Mouse (Mus musculus) MEL (cell line): ENCODE results near the gene Gm5431. TPM values are rescaled to one million over a fixed set of nuclear protein-coding genes. Genes with fewer than 3 reads are reported as not detected.

ENCODE experiments used
- DNase-seq: peaks from one replicate; pipeline ENCODE4 v3.0.0; 2011; ENCODE audit warnings: low read depth, low spot score
- H3K27ac ChIP-seq: 2 replicates; pipeline ENCODE4 v1.5.1; 2012; ENCODE audit warnings: low read depth, mild to moderate bottlenecking, control low read depth, low read length, moderate library complexity; ENCODE audit not compliant: control insufficient read depth
- H3K27me3 ChIP-seq, 2 experiments: fragments of 150-350 bp in 1 of 2; sonication (generic) in 1 of 2; 2 replicates each; pipeline ENCODE4 v1.6.1; 2012; ENCODE audit warnings: low read length in 2 of 2, mild to moderate bottlenecking in 2 of 2, improper control_type of control experiment in 1 of 2, moderate library complexity in 1 of 2; ENCODE audit not compliant: insufficient read depth in 2 of 2, control insufficient read depth in 1 of 2
- H3K36me3 ChIP-seq, 2 experiments: 2 replicates each; pipeline ENCODE4 v1.6.1; 2012 to 2014; ENCODE audit warnings: low read length in 2 of 2, improper control_type of control experiment in 1 of 2, inconsistent platforms in 1 of 2, mild to moderate bottlenecking in 1 of 2; ENCODE audit not compliant: insufficient read depth in 2 of 2, control insufficient read depth in 1 of 2
- H3K4me1 ChIP-seq, 2 experiments: fragments of 150-350 bp in 1 of 2; sonication (generic) in 1 of 2; 2 replicates each; pipeline ENCODE4 v1.6.1; 2012; ENCODE audit warnings: low read length in 2 of 2, improper control_type of control experiment in 1 of 2, mild to moderate bottlenecking in 1 of 2; ENCODE audit not compliant: insufficient read depth in 2 of 2, control insufficient read depth in 1 of 2
- H3K4me3 ChIP-seq, 2 experiments: fragments of 150-350 bp in 1 of 2; sonication (generic) in 1 of 2; 2 replicates each; pipeline ENCODE4 v1.5.1; 2012; ENCODE audit warnings: low read depth in 2 of 2, low read length in 2 of 2, mild to moderate bottlenecking in 2 of 2, moderate library complexity in 2 of 2, control low read depth in 1 of 2, improper control_type of control experiment in 1 of 2; ENCODE audit not compliant: control insufficient read depth in 1 of 2, insufficient read depth in 1 of 2
- H3K79me2 ChIP-seq: 2 replicates; pipeline ENCODE4 v1.6.1; 2012; ENCODE audit warnings: mild to moderate bottlenecking, low read length, moderate library complexity; ENCODE audit not compliant: control insufficient read depth, poor library complexity, insufficient read depth
- H3K9ac ChIP-seq: 2 replicates; pipeline ENCODE4 v1.6.1; 2012; ENCODE audit warnings: low read depth, mild to moderate bottlenecking, control low read depth, low read length, moderate library complexity; ENCODE audit not compliant: control insufficient read depth, poor library complexity, severe bottlenecking
- H3K9me3 ChIP-seq: fragments of 150-350 bp; sonication (generic); replicated peaks from 2 replicates; pipeline ENCODE4 v1.6.1; 2012; ENCODE audit warnings: mild to moderate bottlenecking, low read length, improper control_type of control experiment, moderate library complexity; ENCODE audit not compliant: insufficient read depth
- BHLHE40 ChIP-seq: IDR thresholded peaks from 2 replicates; pipeline ENCODE4 v1.6.1; 2012; ENCODE audit warnings: low read depth, mild to moderate bottlenecking, inconsistent platforms, low read length, improper control_type of control experiment, borderline replicate concordance
- CHD1 ChIP-seq: IDR thresholded peaks from 2 replicates; pipeline ENCODE4 v1.6.1; 2012; ENCODE audit warnings: low read depth, mild to moderate bottlenecking, inconsistent platforms, low read length, improper control_type of control experiment
- CTCF ChIP-seq, 3 experiments: IDR thresholded peaks in 2 of 3; conservative IDR thresholded peaks in 1 of 3; 2 replicates each; pipeline ENCODE4 v1.5.1; 2011 to 2012; ENCODE audit warnings: low read length in 3 of 3, low read depth in 2 of 3, mild to moderate bottlenecking in 2 of 3, improper control_type of control experiment in 1 of 3, inconsistent platforms in 1 of 3, mixed read lengths in 1 of 3, moderate library complexity in 1 of 3; ENCODE audit not compliant: control insufficient read depth in 1 of 3, insufficient read depth in 1 of 3, poor library complexity in 1 of 3, severe bottlenecking in 1 of 3
- E2F4 ChIP-seq: IDR thresholded peaks from 2 replicates; pipeline ENCODE4 v1.6.1; 2011; ENCODE audit warnings: low read depth, low read length, improper control_type of control experiment, borderline replicate concordance
- EP300 ChIP-seq, 2 experiments: IDR thresholded peaks; 2 replicates each; pipeline ENCODE4 v1.6.1; 2011; ENCODE audit warnings: improper control_type of control experiment in 2 of 2, low read length in 2 of 2, low read depth in 1 of 2, mild to moderate bottlenecking in 1 of 2
- ETS1 ChIP-seq: IDR thresholded peaks from 2 replicates; pipeline ENCODE4 v1.6.1; 2012; ENCODE audit warnings: low read depth, mild to moderate bottlenecking, inconsistent platforms, low read length, improper control_type of control experiment, moderate library complexity
- GATA1 ChIP-seq: IDR thresholded peaks from 2 replicates; pipeline ENCODE4 v1.6.1; 2011; ENCODE audit warnings: low read depth, low read length, improper control_type of control experiment
- HCFC1 ChIP-seq: IDR thresholded peaks from 2 replicates; pipeline ENCODE4 v1.6.1; 2012; ENCODE audit warnings: low read depth, mild to moderate bottlenecking, inconsistent platforms, low read length, improper control_type of control experiment, moderate library complexity
- JUND ChIP-seq: IDR thresholded peaks from 2 replicates; pipeline ENCODE4 v1.6.1; 2011; ENCODE audit warnings: low read depth, mild to moderate bottlenecking, improper control_type of control experiment, low read length
- MAFK ChIP-seq: IDR thresholded peaks from 2 replicates; pipeline ENCODE4 v1.6.1; 2011; ENCODE audit warnings: low read depth, mild to moderate bottlenecking, low read length, improper control_type of control experiment, borderline replicate concordance
- MAX ChIP-seq: IDR thresholded peaks from 2 replicates; pipeline ENCODE4 v1.6.1; 2011; ENCODE audit warnings: low read length, improper control_type of control experiment
- MAZ ChIP-seq: IDR thresholded peaks from 2 replicates; pipeline ENCODE4 v1.6.1; 2012; ENCODE audit warnings: low read depth, mild to moderate bottlenecking, inconsistent platforms, low read length, improper control_type of control experiment
- MEF2A ChIP-seq: IDR thresholded peaks from 2 replicates; pipeline ENCODE4 v1.6.1; 2014; ENCODE audit warnings: low read depth, mild to moderate bottlenecking, inconsistent platforms, low read length, improper control_type of control experiment; ENCODE audit not compliant: poor library complexity, insufficient replicate concordance, severe bottlenecking; ENCODE audit errors: extremely low read depth
- MXI1 ChIP-seq: IDR thresholded peaks from 2 replicates; pipeline ENCODE4 v1.6.1; 2011; ENCODE audit warnings: mild to moderate bottlenecking, low read depth, low read length, improper control_type of control experiment
- MYB ChIP-seq: IDR thresholded peaks from 2 replicates; pipeline ENCODE4 v1.6.1; 2011; ENCODE audit warnings: mild to moderate bottlenecking, low read depth, low read length, improper control_type of control experiment
- MYC ChIP-seq: IDR thresholded peaks from 2 replicates; pipeline ENCODE4 v1.6.1; 2011; ENCODE audit warnings: low read depth, mild to moderate bottlenecking, low read length, improper control_type of control experiment, moderate library complexity
- NELFE ChIP-seq: IDR thresholded peaks from 2 replicates; pipeline ENCODE4 v1.6.1; 2011; ENCODE audit warnings: low read depth, low read length, improper control_type of control experiment
- POLR2AphosphoS5 ChIP-seq: IDR thresholded peaks from 2 replicates; pipeline ENCODE4 v1.6.1; 2012; ENCODE audit warnings: low read depth, borderline replicate concordance, mild to moderate bottlenecking, inconsistent platforms, low read length, moderate library complexity, mixed read lengths
- RCOR1 ChIP-seq: IDR thresholded peaks from 2 replicates; pipeline ENCODE4 v1.6.1; 2012; ENCODE audit warnings: low read depth, mild to moderate bottlenecking, inconsistent platforms, low read length, improper control_type of control experiment
- SIN3A ChIP-seq: IDR thresholded peaks from 2 replicates; pipeline ENCODE4 v1.6.1; 2012; ENCODE audit warnings: low read length, improper control_type of control experiment, inconsistent platforms
- SMC3 ChIP-seq: IDR thresholded peaks from 2 replicates; pipeline ENCODE4 v1.6.1; 2011; ENCODE audit warnings: low read depth, low read length, improper control_type of control experiment
- TBP ChIP-seq: IDR thresholded peaks from 2 replicates; pipeline ENCODE4 v1.8.0; 2011; ENCODE audit warnings: low read depth, low read length, improper control_type of control experiment
- TCF12 ChIP-seq: IDR thresholded peaks from 2 replicates; pipeline ENCODE4 v1.6.1; 2014; ENCODE audit warnings: low read depth, mild to moderate bottlenecking, inconsistent platforms, low read length, improper control_type of control experiment, moderate library complexity
- UBTF ChIP-seq: IDR thresholded peaks from 2 replicates; pipeline ENCODE4 v1.6.1; 2012; ENCODE audit warnings: low read depth, mild to moderate bottlenecking, inconsistent platforms, low read length, improper control_type of control experiment, moderate library complexity, borderline replicate concordance; ENCODE audit not compliant: insufficient read depth
- USF1 ChIP-seq: IDR thresholded peaks from 2 replicates; pipeline ENCODE4 v1.6.1; 2014; ENCODE audit warnings: low read depth, mild to moderate bottlenecking, inconsistent platforms, low read length, improper control_type of control experiment, moderate library complexity
- ZC3H11A ChIP-seq: IDR thresholded peaks from 2 replicates; pipeline ENCODE4 v1.6.1; 2012; ENCODE audit warnings: low read depth, mild to moderate bottlenecking, inconsistent platforms, low read length, improper control_type of control experiment
- ZNF384 ChIP-seq: IDR thresholded peaks from 2 replicates; pipeline ENCODE4 v1.6.1; 2012; ENCODE audit warnings: low read depth, mild to moderate bottlenecking, inconsistent platforms, low read length, improper control_type of control experiment
- polyA plus RNA-seq, 2 experiments: library from polyadenylated mRNA; stranded (reverse) in 1 of 2; unstranded in 1 of 2; fragments of >175 nt in 1 of 2; fragments of >200 nt in 1 of 2; gene quantifications; 2 replicates each; pipeline versions ENCODE4 v1.2.1 to v1.2.4; 2012; ENCODE audit warnings: low replicate concordance in 2 of 2, low read depth in 1 of 2; ENCODE audit not compliant: insufficient read length in 2 of 2, insufficient read depth in 1 of 2, missing spikeins in 1 of 2
- total RNA-seq: library from RNA; depleted of rRNA; stranded (reverse); fragments of 300-350 nt; gene quantifications from 2 replicates; pipeline ENCODE4 v1.2.3, GENCODE M21; 2012

Gene Gm5431
- total and polyA plus RNA-seq, 3 experiments, result 0.04 TPM; not detected in 2

GRCm38 (mm10) chr11:48862784-48863319 is 39.2 kb downstream of the Gm5431 start:
- H3K9me3 ChIP-seq, result no peaks in the 10 kb centered on the region
- no peak overlapping the region for H3K4me3 ChIP-seq
- H3K9ac ChIP-seq, result no peak overlapping the region
- H3K27ac ChIP-seq, result no peak overlapping the region
- TF ChIP-seq CHD1 (no peak), CTCF (IDR thresholded peaks at IDR 0.05 in 2 of 3, conservative IDR thresholded peaks at IDR 0.05 in 1 of 3; ENCODE audit: control insufficient read depth in 1 of 3, insufficient read depth in 1 of 3, low read depth in 2 of 3, low read length in 3 of 3, poor library complexity in 1 of 3, severe bottlenecking in 1 of 3) (peak in 1 of 3 experiments; percentile 33; a peak in 2 of 6 replicates), SMC3 (peak; percentile 46), TBP (peak; percentile 98)
- TF ChIP-seq, all 39 proteins: peak for 3
- Histone ChIP-seq H3K4me1 (no peaks in the 10 kb centered on the region), H3K36me3 (no peaks in the 10 kb centered on the region; a peak in 2 of 4 replicates), H3K79me2 (no peaks in the 10 kb centered on the region), H3K27me3 (no peaks in the 10 kb centered on the region)
- DNase-seq, result peak; percentile 44

DNA sequence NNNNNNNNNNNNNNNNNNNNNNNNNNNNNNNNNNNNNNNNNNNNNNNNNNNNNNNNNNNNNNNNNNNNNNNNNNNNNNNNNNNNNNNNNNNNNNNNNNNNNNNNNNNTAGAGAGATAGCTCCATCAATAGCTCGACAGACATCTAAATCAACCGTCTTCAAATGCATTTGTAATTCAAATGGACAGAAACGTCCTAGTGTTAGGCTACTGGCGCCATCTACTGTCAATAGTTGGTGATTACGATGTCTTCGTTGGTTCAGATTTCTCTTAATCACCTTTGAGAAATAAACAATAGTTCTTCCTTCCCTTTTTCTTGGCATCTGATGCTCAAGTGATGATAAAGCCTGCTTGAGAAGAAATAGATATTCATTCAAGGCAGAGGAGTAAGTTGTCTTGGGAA is 43.0 kb downstream of the Gm5431 start:
- peak; percentile 94 for DNase-seq
- Histone ChIP-seq H3K27ac (no peak overlapping the region), H3K9ac (no peak overlapping the region), H3K4me1 (0 out of 4 replicates have a peak, but pooled peaks cover 0 to 6% of the 10 kb centered on the region in 2 experiments), H3K27me3 (no peaks in the 10 kb centered on the region), H3K9me3 (no peaks in the 10 kb centered on the region), H3K36me3 (peaks cover 0 to 4% of the 10 kb centered on the region in 2 experiments; a peak in 1 of 4 replicates), H3K79me2 (no peaks in the 10 kb centered on the region), H3K4me3 (peak overlapping the region; percentile 4 to 36; a peak in 3 of 4 replicates)
- TF ChIP-seq SIN3A (peak; percentile 96), JUND (peak; percentile 78; the same call in 1 of the 2 replicates), RCOR1 (peak; percentile 84), TCF12 (peak; percentile 56; the same call in 1 of the 2 replicates), MAX (peak; percentile 78), E2F4 (peak; percentile 24; the same call in 1 of the 2 replicates), GATA1 (peak; percentile 56; the same call in 1 of the 2 replicates), MAFK (0 out of 2 replicates have a peak, but pooled peaks have one; percentile 29), ETS1 (peak; percentile 52; the same call in 1 of the 2 replicates), MAZ (peak; percentile 71; the same call in 1 of the 2 replicates), MXI1 (peak; percentile 62), EP300 (IDR thresholded peaks at IDR 0.05; ENCODE audit: low read depth in 1 of 2, low read length in 2 of 2) (peak; percentile 37 to 54; a peak in 1 of 4 replicates), MYB (no peak; the same call in 1 of the 2 replicates), MEF2A (no peak), MYC (peak; percentile 82; the same call in 1 of the 2 replicates), POLR2AphosphoS5 (no peak), USF1 (no peak), HCFC1 (peak; percentile 58; the same call in 1 of the 2 replicates), NELFE (no peak), CTCF (IDR thresholded peaks at IDR 0.05 in 2 of 3, conservative IDR thresholded peaks at IDR 0.05 in 1 of 3; ENCODE audit: control insufficient read depth in 1 of 3, insufficient read depth in 1 of 3, low read depth in 2 of 3, low read length in 3 of 3, poor library complexity in 1 of 3, severe bottlenecking in 1 of 3) (peak; percentile 30 to 99 (median 73); a peak in 4 of 6 replicates), ZC3H11A (peak; percentile 96), ZNF384 (peak; percentile 72), CHD1 (no peak), UBTF (no peak), SMC3 (peak; percentile 95), BHLHE40 (peak; percentile 68)
